Mouse (Mus musculus): ENCODE results near the gene Gm3526.
"Not testable (repeated sequence)": the region's sequence is repeated elsewhere in the genome, so short reads cannot be mapped to it uniquely, and the experiment has no call there.

Gene Gm3526

GRCm38 (mm10) chr14:5260480-5260879 is at the start of gene Gm3526:
Gene Gm3526, minus strand, starts transcription at chr14:5260580.
- DNase-seq (ENCODE audit: low spot score), result not testable (repeated sequence)
